Mouse (Mus musculus) liver, embryonic 14.5 days (tissue): ENCODE measurements around the gene Mcf2l.

Source experiments
- CTCF ChIP-seq: IDR thresholded peaks from 2 replicates; pipeline ENCODE4 v1.5.1; 2016; ENCODE audit warnings: antibody characterized with exemption, low read depth, control low read depth
- EP300 ChIP-seq: IDR thresholded peaks from 2 replicates; pipeline ENCODE4 v1.6.1; 2016; ENCODE audit warnings: antibody characterized with exemption, low read depth

DNA sequence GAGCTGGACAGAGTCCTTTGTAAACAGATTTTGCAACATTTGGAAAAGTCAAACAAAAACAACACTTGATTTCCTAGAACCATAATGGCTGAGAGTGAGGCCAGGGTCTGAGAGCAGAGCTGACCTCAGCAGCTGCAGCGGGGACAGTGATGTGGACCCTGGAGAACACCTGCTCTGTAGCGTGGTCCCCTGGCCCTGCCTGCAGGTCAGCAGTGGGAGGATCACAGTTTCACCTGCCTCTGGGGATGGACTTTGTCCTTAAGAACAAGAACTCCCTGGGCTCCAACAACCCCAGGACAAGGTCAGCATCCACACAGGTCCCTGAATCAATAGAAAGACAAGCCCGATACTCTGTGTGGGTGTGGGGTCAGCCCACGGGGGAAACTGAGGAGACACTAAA is 183.7 kb downstream of the Mcf2l start:
- TF ChIP-seq CTCF, result no peak
- no peak for TF ChIP-seq EP300
